Mouse (Mus musculus) left cerebral cortex, adult 2 months (tissue): ENCODE measurements at regions not wholly inside any gene's neighbourhood (a gene's known extent, or its start where the extent isn't known, plus 50 kb on each side); places are given as distances from the start of the nearest gene placed in this dataset.

Source experiments
- DNase-seq, 2 experiments: peaks; one replicate each; pipeline ENCODE4 v3.0.0; 2021 to 2022; ENCODE audit warnings: low spot score in 2 of 2, mixed read lengths in 1 of 2; ENCODE audit errors: extremely low spot score in 1 of 2
- H3K27ac ChIP-seq: fragments of 200-600 bp; 2 replicates; pipeline ENCODE4 v1.8.1; 2022
- H3K4me3 ChIP-seq: fragments of 200-600 bp; 2 replicates; pipeline ENCODE4 v1.8.1; 2022
- CTCF ChIP-seq: fragments of 200-600 bp; IDR thresholded peaks from 2 replicates; pipeline ENCODE4 v1.8.1; 2022; ENCODE audit warnings: antibody characterized with exemption, mild to moderate bottlenecking, moderate library complexity
- intact Hi-C: fragments of 180-260 bp; cut with DNase I; formaldehyde crosslinking; loops from one replicate; pipeline ENCODE4 v1.15.1; 2025

- intact Hi-C loops, result loop anchor here (10.0 kb wide), 1 partner anchor 1009 kb away; no protein-coding TSS in a partner anchor
- peak; percentile 41 for TF ChIP-seq CTCF
- no peak for DNase-seq
- H3K27ac ChIP-seq, result no peak overlapping the region
- H3K4me3 ChIP-seq, result no peak overlapping the region
Measured at GRCm38 (mm10) chr3:148004006-148004405, 986.3 kb downstream of the Adgrl2 start.

GRCm38 (mm10) chr3:147999330-147999953 lies 990.9 kb downstream of the Adgrl2 start:
- DNase-seq, result no peak
- Histone ChIP-seq H3K4me3 (no peak overlapping the region), H3K27ac (no peak overlapping the region)
- TF ChIP-seq CTCF, result no peak
- intact Hi-C loops, result no loop called here

- TF ChIP-seq CTCF, result no peak
- Histone ChIP-seq H3K4me3 (no peak overlapping the region), H3K27ac (no peak overlapping the region)
- DNase-seq, result no peak
- intact Hi-C loops, result no loop called here
Measured at GRCm38 (mm10) chr3:147991738-147992137, 998.6 kb downstream of the Adgrl2 start.

GRCm38 (mm10) chr3:147990831-147991230 lies 999.5 kb downstream of the Adgrl2 start:
- H3K27ac ChIP-seq, result no peak overlapping the region
- peak overlapping the region; percentile 25 for H3K4me3 ChIP-seq
- intact Hi-C loops, result no loop called here
- TF ChIP-seq CTCF, result no peak
- DNase-seq, result no peak

GRCm38 (mm10) chr3:147982831-147983230 lies 1007.5 kb downstream of the Adgrl2 start:
- TF ChIP-seq CTCF, result no peak
- Histone ChIP-seq H3K4me3 (no peak overlapping the region), H3K27ac (no peak overlapping the region)
- intact Hi-C loops, result no loop called here
- no peak for DNase-seq

GRCm38 (mm10) chr3:147981621-147982020 lies 1008.7 kb downstream of the Adgrl2 start:
- H3K4me3 ChIP-seq, result no peak overlapping the region
- intact Hi-C loops, result no loop called here
- no peak for DNase-seq
- no peak overlapping the region for H3K27ac ChIP-seq
- no peak for TF ChIP-seq CTCF

GRCm38 (mm10) chr3:147976579-147976978 lies 1013.8 kb downstream of the Adgrl2 start:
- H3K27ac ChIP-seq, result no peak overlapping the region
- no peak overlapping the region for H3K4me3 ChIP-seq

GRCm38 (mm10) chr3:147976069-147976468 lies 1014.3 kb downstream of the Adgrl2 start:
- Histone ChIP-seq H3K27ac (no peak overlapping the region), H3K4me3 (no peak overlapping the region)
- no peak for TF ChIP-seq CTCF
- intact Hi-C loops, result no loop called here
- DNase-seq, result no peak

More at GRCm38 (mm10) chr3:147976579-147976978, 1013.8 kb downstream of the Adgrl2 start:
- no peak for TF ChIP-seq CTCF
- intact Hi-C loops, result no loop called here
- no peak for DNase-seq

- H3K4me3 ChIP-seq, result no peak overlapping the region
- intact Hi-C loops, result no loop called here
- no peak for DNase-seq
- H3K27ac ChIP-seq, result no peak overlapping the region
- no peak for TF ChIP-seq CTCF
Measured at GRCm38 (mm10) chr3:147975500-147975899, 1014.9 kb downstream of the Adgrl2 start.

- no peak for DNase-seq
- intact Hi-C loops, result no loop called here
- Histone ChIP-seq H3K27ac (no peak overlapping the region), H3K4me3 (no peak overlapping the region)
- no peak for TF ChIP-seq CTCF
Measured at GRCm38 (mm10) chr3:147974515-147974914, 1015.8 kb downstream of the Adgrl2 start.

GRCm38 (mm10) chr3:147968271-147968670 lies 1022.1 kb downstream of the Adgrl2 start:
- DNase-seq, result no peak
- TF ChIP-seq CTCF, result no peak
- Histone ChIP-seq H3K27ac (no peak overlapping the region), H3K4me3 (no peak overlapping the region)
- intact Hi-C loops, result no loop called here

- no peak for DNase-seq
- H3K4me3 ChIP-seq, result no peak overlapping the region
- TF ChIP-seq CTCF, result no peak
- intact Hi-C loops, result no loop called here
- no peak overlapping the region for H3K27ac ChIP-seq
Measured at GRCm38 (mm10) chr3:147967866-147968265, 1022.5 kb downstream of the Adgrl2 start.

GRCm38 (mm10) chr3:147967261-147967660 lies 1023.1 kb downstream of the Adgrl2 start:
- DNase-seq, result no peak
- H3K4me3 ChIP-seq, result no peak overlapping the region
- no peak overlapping the region for H3K27ac ChIP-seq
- intact Hi-C loops, result no loop called here
- TF ChIP-seq CTCF, result no peak
